Mouse (Mus musculus) ES-Bruce4 (cell line): ENCODE measurements around the gene Prr5l.

Experiments
- CTCF ChIP-seq: IDR thresholded peaks from one replicate; pipeline ENCODE4 v1.8.1; 2011; ENCODE audit warnings: low read depth, low read length
- EP300 ChIP-seq: IDR thresholded peaks from 2 replicates; pipeline ENCODE4 v1.6.1; 2011; ENCODE audit warnings: low read depth, low read length; ENCODE audit not compliant: insufficient read depth
- POLR2A ChIP-seq: IDR thresholded peaks from one replicate; pipeline ENCODE4 v1.8.1; 2011; ENCODE audit warnings: low read length; ENCODE audit not compliant: insufficient read depth

DNA sequence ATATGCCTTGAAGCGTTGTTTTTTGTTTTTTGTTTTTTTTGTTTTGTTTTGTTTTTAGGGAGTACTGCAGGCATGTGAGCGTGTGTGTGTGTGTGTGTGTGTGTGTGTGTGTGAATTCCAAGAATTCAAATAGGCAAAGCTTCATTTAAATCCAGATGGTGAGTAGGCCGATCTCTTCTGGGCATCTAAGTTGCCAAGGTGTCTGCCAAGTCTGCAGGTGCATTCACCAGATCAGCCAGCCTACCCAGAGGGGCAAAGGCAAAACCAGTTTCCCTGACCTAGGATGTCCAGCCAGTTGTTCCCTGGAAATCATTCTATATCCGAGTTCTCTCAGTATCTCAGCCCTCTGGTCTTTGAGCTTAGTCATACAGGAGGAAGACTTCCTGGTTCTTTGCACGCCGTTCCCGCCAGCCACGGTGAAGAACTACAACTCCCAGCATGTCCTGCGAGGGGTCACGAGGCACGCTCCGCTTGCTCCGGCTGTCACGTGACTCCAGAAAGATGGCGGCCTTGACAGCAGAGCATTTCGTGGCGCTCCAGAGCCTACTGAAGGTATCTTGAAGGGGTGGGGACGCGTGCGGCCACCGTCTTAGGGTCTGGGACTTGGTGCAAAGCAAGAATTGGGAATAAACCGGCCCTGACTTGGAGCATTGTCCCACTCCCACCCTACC lies 3.1 kb upstream of the Prr5l start, which contains the start of gene Commd9:
- TF ChIP-seq CTCF (no peak), EP300 (no peak), POLR2A (no peak)
